In the genomic region with DNA sequence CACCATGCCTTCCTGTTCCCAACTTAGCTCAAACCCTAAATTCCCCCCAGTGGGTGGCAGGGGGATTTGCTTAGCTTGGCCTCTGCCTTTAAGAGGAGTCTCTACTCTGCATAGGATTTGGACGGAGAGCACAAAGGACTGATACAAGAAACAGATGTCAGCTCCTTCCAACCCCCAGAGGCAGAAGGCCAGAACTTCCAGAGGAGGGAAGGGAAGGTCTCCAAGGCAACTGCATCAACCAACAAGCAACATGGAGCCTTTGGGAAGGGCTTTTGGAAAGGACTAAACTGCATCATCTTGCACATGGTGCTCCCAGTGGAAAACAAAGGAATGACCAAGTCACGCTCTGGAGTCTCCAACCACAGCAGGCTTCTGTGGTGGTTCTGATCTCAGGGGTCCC, we compare ENCODE assay signal across 8 mouse cellular contexts.
A peak's percentile ranks its signal among the peaks of the same experiment; 100 is the strongest.
DNase-seq lines count a peak whose midpoint lies in the region; ATAC-seq lines count a peak whose summit lies in the region.
"Had no signal": no experiment of that assay in that cellular context is flagged by ENCODE, and none has a peak within 500 bp of the region (broad histone marks: within the 10 kb centered on the region; RNA-seq: fewer than 3 reads in every experiment).

No protein-coding gene starts in this region.

- H3K4me2 ChIP-seq in embryonic facial prominence, embryonic 13.5 days = no peak overlapping the region
- no peak overlapping the region for H3K4me2 ChIP-seq in heart, embryonic 14.5 days (ENCODE audit: low read length)

- no peaks in the 10 kb centered on the region for H3K27me3 ChIP-seq in embryonic facial prominence, embryonic 13.5 days
- H3K27me3 ChIP-seq in heart, embryonic 14.5 days (ENCODE audit: control insufficient read depth, insufficient read depth, low read length) = no peaks in the 10 kb centered on the region

- peak; percentile 57 to 70 for DNase-seq in lung, postnatal 4 days
- DNase-seq in lung, postnatal 14 days = no peak
- DNase-seq in skeletal muscle tissue, adult 2 months (ENCODE audit: low read depth, low spot score) = peak; percentile 90
- DNase-seq in frontal cortex, postnatal 14 days (ENCODE audit: low spot score in 2 of 2) = no peak
- DNase-seq: thymus, postnatal 4 days had no signal

- peaks cover 30% of the 10 kb centered on the region for H3K4me1 ChIP-seq in embryonic facial prominence, embryonic 13.5 days
- peaks cover 49 to 90% of the 10 kb centered on the region in 2 experiments for H3K4me1 ChIP-seq in heart, embryonic 14.5 days (ENCODE audit: control insufficient read depth in 2 of 2, insufficient read depth in 2 of 2, low read length in 2 of 2)

- peaks cover 34% of the 10 kb centered on the region for H3K36me3 ChIP-seq in embryonic facial prominence, embryonic 13.5 days
- peaks cover 85% of the 10 kb centered on the region for H3K36me3 ChIP-seq in heart, embryonic 14.5 days (ENCODE audit: control insufficient read depth, insufficient read depth, low read length)

- no peak overlapping the region for H3K4me3 ChIP-seq in embryonic facial prominence, embryonic 13.5 days
- no peak overlapping the region for H3K4me3 ChIP-seq in heart, embryonic 14.5 days (ENCODE audit: control insufficient read depth in 1 of 2, insufficient read depth in 1 of 2, low read depth in 1 of 2, low read length in 2 of 2)

- no peak for ATAC-seq in embryonic facial prominence, embryonic 13.5 days (ENCODE audit: insufficient number of reproducible peaks, insufficient read depth, low FRiP score, low TSS enrichment, low read depth)
- ATAC-seq in heart, embryonic 14.5 days (ENCODE audit: insufficient number of reproducible peaks, insufficient read depth, low FRiP score, low read depth) = 0 out of 2 replicates have a peak, but pooled peaks have one; percentile 7
- ATAC-seq in monocyte, adult 5-6 weeks (replicated peaks; ENCODE audit: insufficient number of reproducible peaks, low FRiP score, low TSS enrichment, poor library complexity, severe bottlenecking) = no peak

- peak overlapping the region; percentile 76 for H3K27ac ChIP-seq in embryonic facial prominence, embryonic 13.5 days
- H3K27ac ChIP-seq in heart, embryonic 14.5 days (replicated peaks in 1 of 2; ENCODE audit: control insufficient read depth in 1 of 2, insufficient read depth in 1 of 2, low read depth in 2 of 2, low read length in 2 of 2) = peak overlapping the region in 1 of 2 experiments; percentile 30; a peak in 2 of 4 replicates

- no peak overlapping the region for H3K9ac ChIP-seq in embryonic facial prominence, embryonic 13.5 days
- H3K9ac ChIP-seq in heart, embryonic 14.5 days (ENCODE audit: low read length) = no peak overlapping the region

- no peaks in the 10 kb centered on the region for H3K9me3 ChIP-seq in embryonic facial prominence, embryonic 13.5 days
- no peaks in the 10 kb centered on the region for H3K9me3 ChIP-seq in heart, embryonic 14.5 days (ENCODE audit: control insufficient read depth, low read length)

- 35% methylated on average over 2 of the region's 2 CpGs for WGBS in embryonic facial prominence, embryonic 13.5 days
- 40% methylated on average over 2 of the region's 2 CpGs for WGBS in heart, embryonic 14.5 days

Comparison
In these comparisons a context has a peak if more than half of its experiments do, and no peak if none do; other contexts are left out.
1. DNase-seq: peak in lung, postnatal 4 days (2 of 2) and skeletal muscle tissue, adult 2 months (single experiment); none in lung, postnatal 14 days (single experiment) and frontal cortex, postnatal 14 days (0 of 2).